Mouse (Mus musculus) heart, embryonic 16.5 days (tissue): ENCODE measurements around the gene Celf5. TPM values are rescaled to one million over a fixed set of nuclear protein-coding genes. Genes with fewer than 3 reads are reported as not detected.

Experiments
- ATAC-seq: fragments of 200-750 bp; cut with Nextera tagmentation; replicated peaks from 2 replicates; pipeline ENCODE4 v1.8.0; 2017; ENCODE audit warnings: moderate number of reproducible peaks; ENCODE audit not compliant: insufficient read depth, low FRiP score; ENCODE audit errors: extremely low read depth
- H3K27ac ChIP-seq: fragments of 300-500 bp; sonication (generic); 2 replicates; pipeline ENCODE4 v1.5.1; 2014; ENCODE audit warnings: mild to moderate bottlenecking, low read length, control low read depth, moderate library complexity
- H3K27me3 ChIP-seq: fragments of 300-500 bp; sonication (generic); 2 replicates; pipeline ENCODE4 v1.6.1; 2014; ENCODE audit warnings: low read length, mixed read lengths; ENCODE audit not compliant: control insufficient read depth, insufficient read depth
- H3K36me3 ChIP-seq: fragments of 300-500 bp; sonication (generic); 2 replicates; pipeline ENCODE4 v1.6.1; 2014; ENCODE audit not compliant: control insufficient read depth, insufficient read depth
- H3K4me1 ChIP-seq: fragments of 300-500 bp; sonication (generic); 2 replicates; pipeline ENCODE4 v1.6.1; 2014; ENCODE audit warnings: low read length, mixed read lengths; ENCODE audit not compliant: control insufficient read depth, insufficient read depth
- H3K4me2 ChIP-seq: fragments of 300-500 bp; sonication (generic); 2 replicates; pipeline ENCODE4 v1.6.1; 2014; ENCODE audit warnings: low read depth, mild to moderate bottlenecking, control low read depth, low read length
- H3K4me3 ChIP-seq: fragments of 300-500 bp; sonication (generic); 2 replicates; pipeline ENCODE4 v1.5.1; 2014; ENCODE audit warnings: mild to moderate bottlenecking, control low read depth, low read length
- H3K9ac ChIP-seq: fragments of 300-500 bp; sonication (generic); 2 replicates; pipeline ENCODE4 v1.6.1; 2014; ENCODE audit warnings: low read length, control low read depth
- H3K9me3 ChIP-seq: fragments of 300-500 bp; sonication (generic); replicated peaks from 2 replicates; pipeline ENCODE4 v1.6.1; 2016; ENCODE audit warnings: low read length; ENCODE audit not compliant: control insufficient read depth
- WGBS: fragments of 180-500 bp; shearing (Covaris S2); extraction: QIAGEN DNeasy Blood & Tissue Kit; methylation state at CpG from one replicate; pipeline ENCODE4 v1.1.7; 2014; 5-methylcytosine and 5-hydroxymethylcytosine counted together
- polyA plus RNA-seq: library from polyadenylated mRNA; unstranded; fragments of >200 nt; fragmentation: Nextera tagmentation; extraction: Ambion mirVana; gene quantifications from 2 replicates; pipeline ENCODE4 v1.2.1, GENCODE M21; 2015

The Celf5 gene
- polyA plus RNA-seq, 1 experiment from 2014 or later: 0.24 TPM

- ATAC-seq: no peak
- no peaks in the 10 kb centered on the region for H3K36me3 ChIP-seq
- no peak overlapping the region for H3K4me2 ChIP-seq
- no peaks in the 10 kb centered on the region for H3K9me3 ChIP-seq
- 5% methylated on average over 16 of the region's 16 CpGs for WGBS
- no peak overlapping the region; the same call in 1 of the 2 replicates for H3K4me3 ChIP-seq
- peaks cover 80% of the 10 kb centered on the region for H3K27me3 ChIP-seq
- H3K9ac ChIP-seq: no peak overlapping the region
- H3K27ac ChIP-seq: no peak overlapping the region
- H3K4me1 ChIP-seq: peaks cover 6% of the 10 kb centered on the region; the same call in 1 of the 2 replicates
Measured at GRCm38 (mm10) chr10:81461673-81462414, 20.7 kb downstream of the Celf5 start.

- Histone ChIP-seq H3K9me3 (no peaks in the 10 kb centered on the region), H3K4me2 (no peak overlapping the region), H3K27ac (no peak overlapping the region), H3K4me1 (peaks cover 6% of the 10 kb centered on the region; the same call in 1 of the 2 replicates), H3K36me3 (no peaks in the 10 kb centered on the region), H3K9ac (no peak overlapping the region), H3K4me3 (no peak overlapping the region), H3K27me3 (peaks cover 85% of the 10 kb centered on the region)
- 35% methylated on average over 11 of the region's 11 CpGs for WGBS
- ATAC-seq: no peak
Measured at GRCm38 (mm10) chr10:81460951-81461350, 21.6 kb downstream of the Celf5 start.

GRCm38 (mm10) chr10:81460471-81460870 is 22.0 kb downstream of the Celf5 start:
- Histone ChIP-seq H3K27ac (no peak overlapping the region), H3K9me3 (no peaks in the 10 kb centered on the region), H3K36me3 (no peaks in the 10 kb centered on the region), H3K4me1 (peaks cover 6% of the 10 kb centered on the region; the same call in 1 of the 2 replicates), H3K4me3 (no peak overlapping the region), H3K9ac (no peak overlapping the region), H3K27me3 (peaks cover 83% of the 10 kb centered on the region), H3K4me2 (no peak overlapping the region)
- 31% methylated on average over 20 of the region's 20 CpGs for WGBS
- no peak for ATAC-seq

GRCm38 (mm10) chr10:81459399-81459798 is 23.1 kb downstream of the Celf5 start:
- Histone ChIP-seq H3K4me2 (no peak overlapping the region), H3K9me3 (no peaks in the 10 kb centered on the region), H3K27ac (no peak overlapping the region), H3K27me3 (peaks cover 83% of the 10 kb centered on the region), H3K4me3 (no peak overlapping the region), H3K4me1 (peaks cover 5% of the 10 kb centered on the region; the same call in 1 of the 2 replicates), H3K9ac (no peak overlapping the region), H3K36me3 (no peaks in the 10 kb centered on the region)
- WGBS: 70% methylated on average over 21 of the region's 21 CpGs
- ATAC-seq: no peak

GRCm38 (mm10) chr10:81458267-81458666 is 24.2 kb downstream of the Celf5 start:
- 82% methylated on average over 6 of the region's 6 CpGs for WGBS
- no peak overlapping the region for H3K4me3 ChIP-seq
- no peak overlapping the region for H3K9ac ChIP-seq
- no peaks in the 10 kb centered on the region for H3K9me3 ChIP-seq
- H3K4me1 ChIP-seq: no peaks in the 10 kb centered on the region
- no peak for ATAC-seq
- peaks cover 82% of the 10 kb centered on the region for H3K27me3 ChIP-seq
- no peak overlapping the region for H3K4me2 ChIP-seq
- H3K27ac ChIP-seq: no peak overlapping the region
- no peaks in the 10 kb centered on the region for H3K36me3 ChIP-seq

- Histone ChIP-seq H3K27ac (no peak overlapping the region), H3K4me3 (no peak overlapping the region), H3K9me3 (no peaks in the 10 kb centered on the region), H3K27me3 (peaks cover 81% of the 10 kb centered on the region), H3K36me3 (no peaks in the 10 kb centered on the region), H3K4me2 (no peak overlapping the region), H3K4me1 (peaks cover 1% of the 10 kb centered on the region; the same call in 1 of the 2 replicates), H3K9ac (no peak overlapping the region)
- no peak for ATAC-seq
- WGBS: 80% methylated on average over 8 of the region's 8 CpGs
Measured at GRCm38 (mm10) chr10:81457624-81458023, 24.9 kb downstream of the Celf5 start.

GRCm38 (mm10) chr10:81456983-81457563 is 25.4 kb downstream of the Celf5 start:
- Histone ChIP-seq H3K4me2 (no peak overlapping the region), H3K27me3 (peaks cover 81% of the 10 kb centered on the region), H3K9ac (no peak overlapping the region), H3K4me1 (peaks cover 3% of the 10 kb centered on the region; the same call in 1 of the 2 replicates), H3K4me3 (no peak overlapping the region), H3K9me3 (no peaks in the 10 kb centered on the region), H3K27ac (no peak overlapping the region), H3K36me3 (no peaks in the 10 kb centered on the region)
- whole genome bisulfite sequencing: 41% methylated on average over 12 of the region's 12 CpGs
- no peak for ATAC-seq

- no peak within 1 kb of the TSS for H3K27ac ChIP-seq
- no peak within 1 kb of the TSS for H3K4me2 ChIP-seq
- H3K9me3 ChIP-seq: no peaks in the 10 kb centered on the region
- H3K36me3 ChIP-seq: no peaks in the 10 kb centered on the region
- H3K4me1 ChIP-seq: peaks cover 3% of the 10 kb centered on the region; the same call in 1 of the 2 replicates
- ATAC-seq: no peak
- H3K4me3 ChIP-seq: no peak within 1 kb of the TSS
- H3K27me3 ChIP-seq: peaks cover 80% of the 10 kb centered on the region
- H3K9ac ChIP-seq: no peak within 1 kb of the TSS
- WGBS: 57% methylated on average over 28 of the region's 28 CpGs
Measured at GRCm38 (mm10) chr10:81455181-81455895, 27.2 kb downstream of the Celf5 start, which contains the start of gene Nfic. TSS of gene Nfic (minus strand) at chr10:81455635.

- Histone ChIP-seq H3K9me3 (no peaks in the 10 kb centered on the region), H3K27ac (no peak overlapping the region), H3K9ac (no peak overlapping the region), H3K36me3 (no peaks in the 10 kb centered on the region), H3K4me1 (peaks cover 3% of the 10 kb centered on the region; the same call in 1 of the 2 replicates), H3K4me3 (no peak overlapping the region), H3K27me3 (peaks cover 69% of the 10 kb centered on the region), H3K4me2 (no peak overlapping the region)
- WGBS: 69% methylated on average over 2 of the region's 2 CpGs
- ATAC-seq: no peak
Measured at GRCm38 (mm10) chr10:81454106-81454505, 28.4 kb downstream of the Celf5 start.
